Mouse (Mus musculus) heart, adult 8-10 months (tissue): ENCODE data around the gene Gm3685. TPM values are rescaled to one million over a fixed set of nuclear protein-coding genes. Genes with fewer than 3 reads are reported as not detected.
"Not testable (repeated sequence)": the region's sequence is repeated elsewhere in the genome, so short reads cannot be mapped to it uniquely, and the experiment has no call there.

Source experiments
- DNase-seq: peaks from one replicate; pipeline ENCODE4 v3.0.0; 2022; ENCODE audit warnings: low spot score
- total RNA-seq, 4 experiments: library from RNA; stranded (reverse); gene quantifications; 2 replicates each; pipeline ENCODE4 v1.2.4; 2022

Gene Gm3685
- total RNA-seq, result not detected

DNA sequence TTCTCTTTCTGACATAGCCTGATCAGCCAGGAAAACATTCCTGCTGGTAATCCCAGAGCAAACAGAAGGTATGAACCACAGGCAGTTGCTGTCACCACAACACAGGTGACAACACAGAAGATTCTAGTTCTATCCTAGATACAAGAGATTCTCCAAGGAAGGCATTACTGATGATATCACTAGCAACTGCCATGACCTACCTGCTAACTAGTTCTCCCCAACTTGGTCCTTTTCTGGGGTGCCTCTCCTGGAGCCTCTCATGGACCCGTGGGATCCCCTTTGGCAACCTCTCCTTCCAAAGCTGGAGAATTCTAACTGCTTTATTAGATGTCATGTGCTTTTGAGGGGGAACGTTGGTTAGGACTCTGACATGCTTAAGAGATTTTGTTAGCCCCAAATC is at the start of gene Gm3685:
Gene Gm3685 (minus strand): TSS at position 101 of the 400 bp plus-strand sequence.
- not testable (repeated sequence) for DNase-seq

DNA sequence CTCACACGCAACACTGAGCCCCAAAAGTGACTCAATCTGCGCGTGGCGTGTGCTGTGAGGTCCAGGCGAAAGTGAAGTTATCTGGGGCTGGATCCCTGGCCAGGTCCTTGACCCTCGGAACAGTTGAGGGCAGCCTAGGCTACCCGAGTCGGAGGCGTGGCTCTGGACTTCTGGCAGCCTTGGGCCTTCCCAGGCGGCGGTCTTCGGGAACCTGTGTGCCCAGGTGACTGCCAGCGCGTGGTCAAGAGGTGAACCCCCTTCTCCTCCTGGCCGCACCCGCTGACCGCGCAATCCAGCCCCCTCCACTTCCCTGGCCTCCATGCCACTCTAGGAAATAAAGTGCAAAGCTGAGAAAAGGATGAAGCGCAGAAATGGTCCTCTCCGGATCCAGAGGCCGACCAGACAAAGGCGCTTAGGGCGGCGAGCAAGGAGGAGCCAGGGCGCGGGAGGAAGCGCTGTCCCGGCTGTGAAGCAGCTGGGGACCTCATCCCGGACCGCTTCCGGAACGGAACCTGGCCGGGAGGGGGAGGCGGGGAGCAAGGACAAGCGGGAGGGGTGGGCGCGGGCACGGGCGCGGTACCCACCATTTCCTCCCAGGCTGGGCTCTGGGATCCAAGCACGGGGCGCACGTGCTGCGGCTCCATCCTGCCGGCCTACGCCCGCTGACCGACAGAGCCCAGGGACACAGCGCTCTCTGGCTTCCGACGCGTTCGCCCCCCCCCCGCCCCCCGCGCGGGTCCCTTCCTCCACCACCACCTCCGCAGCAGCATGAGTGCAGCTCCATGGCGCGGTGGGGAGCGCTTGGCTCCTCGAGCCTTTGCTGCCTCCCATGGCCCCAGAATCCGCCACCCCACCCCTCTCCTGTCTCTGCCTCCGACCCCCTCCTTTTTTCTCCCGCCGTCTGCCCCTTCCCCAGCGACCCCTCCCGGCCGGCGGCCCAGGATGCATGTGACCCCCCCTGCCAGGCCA is 17.7 kb downstream of the Gm3685 start, which contains the start of gene Gm10406:
Gene Gm10406 (minus strand): TSS at position 669 of the 969 bp plus-strand sequence.
- peak; percentile 62 for DNase-seq

DNA sequence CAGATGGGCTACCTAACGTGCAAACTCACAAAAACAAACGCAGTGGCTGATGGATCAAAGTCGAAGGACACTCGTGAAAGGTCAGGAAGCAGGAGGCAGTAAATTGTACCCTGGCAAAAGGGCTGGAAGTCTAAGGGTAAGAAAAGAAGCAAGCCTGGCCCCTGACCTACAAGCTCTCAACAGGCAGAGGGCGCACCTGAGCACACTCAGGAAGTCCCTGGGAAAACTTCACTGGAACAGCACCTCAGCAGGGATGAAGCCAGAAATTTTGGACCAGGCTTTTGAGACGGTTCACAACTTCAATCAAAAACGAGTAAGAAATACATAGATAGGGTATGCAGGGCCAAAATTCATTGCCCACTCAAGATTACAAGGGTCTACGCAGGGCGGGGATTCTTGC is 18.5 kb downstream of the Gm3685 start:
- DNase-seq, result peak; percentile 0

Other genes starting within 250 kb of the Gm3685 start
- gene Gm3642, start 204.7 kb downstream of the Gm3685 start, total RNA-seq, result under 1 TPM in 1 of 4 experiments, not detected in 3; 0.19 TPM
- under 1 TPM in 1 of 4 experiments, not detected in 3; 0.47 TPM for gene Gm3667, start 155.0 kb downstream of the Gm3685 start, total RNA-seq
- not detected for gene Gm6356, start 71.2 kb downstream of the Gm3685 start, total RNA-seq
- gene Gm10406, start 17.5 kb downstream of the Gm3685 start, total RNA-seq, result under 1 TPM in 1 of 4 experiments, not detected in 3; 0.41 TPM
- under 1 TPM in 1 of 4 experiments, not detected in 3; 0.47 TPM for gene Gm3696, start 55.7 kb upstream of the Gm3685 start, total RNA-seq
- not detected for gene Gm6676, start 80.4 kb upstream of the Gm3685 start, total RNA-seq
- under 1 TPM in 2 of 4 experiments, not detected in 2; 0.24 to 0.28 TPM for gene Gm3512, start 129.6 kb upstream of the Gm3685 start, total RNA-seq
- not detected for gene Gm16434, start 149.6 kb upstream of the Gm3685 start, total RNA-seq
- not detected for gene Gm3727, start 219.7 kb upstream of the Gm3685 start, total RNA-seq